ENCODE assay signal across 11 mouse cellular contexts in genomic region chr16:17949421-17949877, GRCm38 (mm10). TPM values are rescaled to one million over a fixed set of nuclear protein-coding genes. Genes with fewer than 3 reads are reported as not detected.
A peak's percentile ranks its signal among the peaks of the same experiment; 100 is the strongest.
DNase-seq lines count a peak whose midpoint lies in the region; ATAC-seq lines count a peak whose summit lies in the region.
"Had no signal": no experiment of that assay in that cellular context is flagged by ENCODE, and none has a peak within 500 bp of the region (broad histone marks: within the 10 kb centered on the region; RNA-seq: fewer than 3 reads in every experiment).

No protein-coding gene starts in this region.

- peak; percentile 47 for ATAC-seq in megakaryocyte, adult 5-6 weeks (ENCODE audit: poor library complexity, severe bottlenecking)

- DNase-seq in 416B (ENCODE audit: low read depth), result peak; percentile 75
- peak; percentile 61 for DNase-seq in Muller cell, postnatal 12 days (ENCODE audit: inconsistent ontology term)
- DNase-seq in fibroblast of lung, adult 2 months (ENCODE audit: low read depth), result peak; percentile 36
- no peak for DNase-seq in ovary, postnatal 10 days (ENCODE audit: low spot score)
- DNase-seq in right cerebral cortex, postnatal 36 days (ENCODE audit: low spot score in 2 of 2), result no peak
- no peak for DNase-seq in lung, postnatal 4 days
- DNase-seq in thymus, postnatal 14 days, result no peak
- DNase-seq: heart, postnatal 10 days; liver, embryonic 13.5 days had no signal

RNA-seq across cellular contexts. Expression of gene Slc25a1, which starts 21.4 kb away (rescaled TPM):
- 7.6 and 11.2 TPM in 2 replicates for total RNA-seq in megakaryocyte, adult 5-6 weeks (2015)
- total RNA-seq in megakaryocyte, adult 5-6 weeks (2017), result 16.1 and 24.1 TPM in 2 replicates

RNA-seq across cellular contexts. Expression of gene Vpreb2, which starts 30.8 kb away (rescaled TPM):
- not detected in 2 replicates for total RNA-seq in megakaryocyte, adult 5-6 weeks (2015)
- total RNA-seq in megakaryocyte, adult 5-6 weeks (2017), result not detected in 2 replicates
- total RNA-seq: heart, postnatal 10 days had no signal

RNA-seq across cellular contexts. Expression of gene Gsc2, which starts 34.6 kb away (rescaled TPM):
- not detected in 2 replicates for total RNA-seq in megakaryocyte, adult 5-6 weeks (2015)
- not detected in 2 replicates for total RNA-seq in megakaryocyte, adult 5-6 weeks (2017)
- total RNA-seq: heart, postnatal 10 days; layer of hippocampus, postnatal 14 days had no signal

RNA-seq across cellular contexts. Expression of gene Ess2, which starts 38.3 kb away (rescaled TPM):
- total RNA-seq in megakaryocyte, adult 5-6 weeks (2015), result 8.9 and 10.3 TPM in 2 replicates
- total RNA-seq in megakaryocyte, adult 5-6 weeks (2017), result 14.5 and 17.7 TPM in 2 replicates

RNA-seq across cellular contexts. Expression of gene Tssk2, which starts 51.0 kb away (rescaled TPM):
- not detected in 2 replicates for total RNA-seq in megakaryocyte, adult 5-6 weeks (2015)
- not detected in 2 replicates for total RNA-seq in megakaryocyte, adult 5-6 weeks (2017)
- total RNA-seq: heart, postnatal 10 days; layer of hippocampus, postnatal 14 days had no signal

Comparison
In these comparisons a context has a peak if more than half of its experiments do, and no peak if none do; other contexts are left out.
1. DNase-seq: peak in 416B (single experiment), Muller cell, postnatal 12 days (single experiment) and fibroblast of lung, adult 2 months (single experiment); none in ovary, postnatal 10 days (single experiment), right cerebral cortex, postnatal 36 days (0 of 2), lung, postnatal 4 days (0 of 2) and thymus, postnatal 14 days (single experiment).